Mouse (Mus musculus) hematopoietic stem cell, adult 5-6 weeks (primary cell): ENCODE data around the gene Sult1c2. TPM values are rescaled to one million over a fixed set of nuclear protein-coding genes. Genes with fewer than 3 reads are reported as not detected.
"Not testable (repeated sequence)": the region's sequence is repeated elsewhere in the genome, so short reads cannot be mapped to it uniquely, and the experiment has no call there.

Source experiments
- ATAC-seq, 2 experiments: fragments of 125-278 bp in 1 of 2; replicated peaks in 1 of 2; 2 replicates each; pipeline ENCODE4 v1.8.0; 2016 to 2017; ENCODE audit warnings: inconsistent platforms in 2 of 2, mild to moderate bottlenecking in 2 of 2, moderate number of reproducible peaks in 2 of 2, low read depth in 1 of 2, moderate TSS enrichment in 1 of 2; ENCODE audit not compliant: low FRiP score in 2 of 2, poor library complexity in 2 of 2, severe bottlenecking in 2 of 2, insufficient read depth in 1 of 2, low TSS enrichment in 1 of 2
- total RNA-seq: library from RNA; stranded (forward); fragments of 172-1452, 232-1000 nt; gene quantifications from 2 replicates; pipeline ENCODE4 v1.2.3, GENCODE M21; 2017

Gene Sult1c2
- not detected in 2 replicates for total RNA-seq

DNA sequence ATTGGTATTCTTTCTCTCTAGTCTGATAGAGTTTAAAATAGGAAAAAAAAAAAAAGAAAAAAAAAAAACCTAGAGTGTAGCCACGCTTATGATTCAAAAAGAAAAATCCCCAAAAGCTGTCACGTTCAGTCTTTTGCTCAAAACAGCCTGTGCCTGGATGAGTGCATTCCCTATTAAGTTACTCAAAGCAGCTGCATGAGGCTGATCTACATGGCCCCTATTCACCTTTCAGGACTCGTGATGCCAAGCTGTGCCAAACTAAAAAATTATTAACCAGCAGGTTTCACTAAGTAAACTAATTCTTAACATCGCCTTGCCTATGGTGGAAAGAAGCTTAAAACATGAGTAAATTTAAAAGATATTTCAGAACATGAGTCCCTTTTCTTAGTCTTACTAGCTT lies at the start of gene Sult1c2:
TSS of gene Sult1c2 (minus strand) at position 134 of the 400 bp plus-strand sequence.
- ATAC-seq = no peak

DNA sequence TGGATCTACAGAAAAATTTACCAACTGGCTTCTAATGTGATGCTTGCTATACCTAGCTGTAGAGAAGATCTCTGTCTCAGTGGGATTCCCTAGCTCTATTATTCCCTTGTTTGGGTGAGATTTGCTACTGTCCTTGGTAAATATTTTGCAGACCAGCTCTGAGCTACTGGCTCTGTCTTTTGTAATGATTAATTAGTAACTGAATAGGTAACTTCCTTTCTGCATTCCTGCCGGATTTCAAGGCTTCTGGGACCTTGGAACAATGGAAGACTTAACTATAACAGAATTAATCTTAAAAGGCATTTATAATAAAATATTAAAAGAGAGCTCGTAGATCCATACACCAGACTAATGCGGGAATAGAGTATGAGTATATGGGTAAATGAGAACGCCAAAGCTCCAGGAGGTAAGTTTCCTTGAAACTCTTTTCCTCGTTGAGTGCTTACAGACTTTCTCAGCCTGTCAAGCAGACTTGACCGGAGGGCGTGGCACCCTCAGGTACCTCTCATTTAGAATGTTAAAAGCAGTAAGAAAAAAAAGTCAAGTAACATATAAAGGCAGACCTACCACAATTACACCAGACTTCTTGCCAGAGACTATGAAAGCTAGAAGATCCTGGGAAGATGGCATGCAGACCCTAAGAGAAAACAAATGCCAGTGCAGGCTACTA lies 33.0 kb upstream of the Sult1c2 start:
- ATAC-seq = not testable (repeated sequence)

DNA sequence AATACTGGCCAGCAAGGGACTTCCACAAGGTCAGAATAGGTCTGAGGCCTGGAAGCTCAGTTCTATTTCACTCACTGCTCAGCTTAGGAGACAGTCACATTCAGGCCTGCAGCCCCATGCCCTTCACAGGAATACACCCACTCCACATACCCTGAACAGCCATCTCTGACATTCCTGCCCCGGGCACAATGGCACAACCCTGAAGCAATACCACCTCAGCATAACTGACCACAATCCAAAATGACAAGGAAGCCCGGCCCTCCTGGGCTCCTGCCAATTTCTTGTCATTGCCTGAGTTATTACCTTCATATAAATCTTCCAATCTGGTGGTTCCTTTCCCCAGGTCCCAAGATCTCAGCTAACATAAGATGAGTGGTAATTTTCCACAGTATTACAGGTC lies 28.3 kb upstream of the Sult1c2 start:
- ATAC-seq = no peak

DNA sequence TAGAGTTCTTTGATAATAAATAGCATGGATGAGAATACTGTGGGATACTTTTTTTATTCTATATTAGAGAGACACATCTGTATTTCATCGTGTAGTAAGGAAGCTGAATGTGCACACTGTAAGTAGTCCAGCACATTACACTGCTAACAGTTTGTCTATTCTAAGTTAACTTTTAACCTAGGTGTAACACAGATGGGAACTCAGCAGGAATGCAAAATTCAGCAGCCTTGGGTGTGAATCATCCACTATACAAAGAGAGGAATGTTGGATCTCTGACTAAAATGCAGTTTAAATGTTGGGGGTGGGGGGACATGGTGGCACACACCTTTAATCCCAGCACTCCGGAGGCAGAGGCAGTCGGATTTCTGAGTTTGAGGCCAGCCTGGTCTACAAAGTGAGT lies 26.1 kb upstream of the Sult1c2 start:
- no peak for ATAC-seq

DNA sequence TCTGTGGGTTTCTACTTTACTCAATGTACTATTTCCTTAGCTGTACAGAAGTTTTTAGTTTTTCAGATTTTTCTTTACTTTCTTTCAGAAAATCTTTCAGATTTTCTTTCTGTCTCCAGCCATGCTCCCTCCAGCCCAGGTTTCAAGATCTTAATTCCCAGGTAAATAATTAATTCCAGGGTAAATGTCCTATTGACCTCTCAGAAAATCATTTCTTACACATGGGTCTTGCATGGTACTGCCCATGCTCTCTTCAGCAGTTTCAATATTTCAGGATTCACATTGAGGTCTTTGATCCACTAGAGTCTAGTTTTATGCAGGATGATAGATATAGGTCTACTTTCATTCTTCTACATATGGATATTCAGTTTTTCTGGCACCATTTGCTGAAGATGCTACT lies 23.8 kb upstream of the Sult1c2 start:
- no peak for ATAC-seq

DNA sequence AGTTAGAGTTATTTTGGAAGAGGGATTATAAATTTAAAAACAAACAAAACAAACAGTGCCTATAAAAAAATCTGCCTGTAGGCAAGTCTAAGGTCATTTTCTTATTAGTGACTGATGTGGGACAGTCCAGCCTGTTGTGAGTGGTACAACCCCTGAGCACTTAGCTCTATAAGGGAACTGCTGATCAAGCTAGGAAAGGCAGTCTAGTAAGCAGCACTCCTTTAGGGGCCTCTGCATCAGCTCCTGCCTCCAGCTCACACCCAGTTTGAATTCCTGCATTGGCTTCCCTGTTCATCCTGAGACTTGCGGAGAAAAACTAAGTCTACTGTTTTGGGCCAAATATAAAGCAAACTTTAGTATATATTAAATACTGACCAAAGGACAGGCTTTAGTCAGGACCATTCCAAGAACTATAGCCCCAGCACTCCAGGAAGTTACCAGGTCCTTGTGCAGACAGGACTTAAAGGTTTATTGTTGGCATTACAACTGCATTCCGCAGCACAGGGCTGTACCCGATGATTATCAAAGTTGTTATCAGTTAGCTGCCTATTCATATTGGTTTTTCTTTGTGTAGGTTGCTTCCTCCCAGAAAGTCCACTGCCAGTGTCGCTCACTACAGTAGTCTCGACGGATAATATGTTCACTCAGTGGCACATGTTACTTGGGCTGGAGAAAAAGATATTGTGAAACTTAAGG lies 19.3 kb upstream of the Sult1c2 start:
- no peak for ATAC-seq

DNA sequence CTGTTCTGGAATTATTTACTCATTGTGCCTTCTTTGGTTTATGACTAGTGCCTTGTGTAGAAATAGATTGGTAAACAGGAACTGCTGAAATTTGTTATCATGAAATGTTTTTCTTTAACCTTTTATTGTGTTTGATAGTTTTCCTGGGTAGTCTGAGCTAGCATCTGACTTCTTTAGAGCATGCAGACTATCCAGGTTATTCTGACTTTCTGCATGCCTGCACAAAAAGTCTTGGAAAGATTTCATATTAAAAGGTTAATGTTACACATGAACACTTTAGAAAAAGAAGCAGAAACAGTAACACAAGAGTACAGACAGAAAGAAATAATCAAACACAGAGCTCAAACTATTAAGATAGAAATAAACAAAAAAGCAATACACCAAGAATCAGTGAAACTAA lies 14.4 kb upstream of the Sult1c2 start:
- ATAC-seq = no peak

DNA sequence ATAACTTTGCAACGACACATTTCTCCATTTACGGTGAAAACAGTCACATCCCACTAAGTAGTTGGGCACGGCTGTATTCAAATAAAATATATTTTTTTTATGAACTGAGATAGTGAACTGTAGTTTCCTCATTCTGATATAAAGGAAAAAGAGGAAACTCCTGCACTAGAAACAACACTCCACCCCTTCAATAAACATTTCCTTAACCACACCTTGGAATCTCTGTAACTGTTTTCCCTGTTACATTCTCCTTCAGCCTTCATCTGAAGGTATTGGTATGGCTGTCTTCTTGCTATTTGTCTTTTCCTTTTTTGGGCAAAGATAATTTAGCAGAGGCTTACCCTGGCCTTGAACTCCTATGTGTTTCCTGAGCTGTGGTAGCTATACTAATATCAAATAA lies 8.9 kb upstream of the Sult1c2 start:
- no peak for ATAC-seq

DNA sequence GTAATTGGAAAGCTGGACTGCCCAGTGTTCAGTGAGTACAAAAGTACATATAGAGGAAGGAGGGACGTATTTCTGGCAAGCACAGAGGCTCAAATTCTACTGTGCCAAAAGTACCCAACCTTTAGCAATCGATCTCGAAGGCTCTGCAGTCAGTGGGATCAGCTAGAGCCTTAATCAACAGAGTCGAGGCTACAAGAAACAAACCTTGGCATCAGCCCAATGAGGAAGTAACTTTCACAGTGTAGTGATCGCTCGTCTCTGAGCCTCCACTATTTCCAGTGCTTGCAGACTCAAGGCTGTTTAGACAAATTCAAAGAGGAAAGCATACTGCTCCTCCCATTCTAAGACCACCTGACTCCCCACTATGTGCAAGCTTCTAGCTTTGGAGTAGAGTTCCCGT lies 343 bp downstream of the Sult1c2 start:
- ATAC-seq = 0 out of 4 replicates have a peak, but pooled peaks of 1 of the 2 experiments have one; percentile 12

DNA sequence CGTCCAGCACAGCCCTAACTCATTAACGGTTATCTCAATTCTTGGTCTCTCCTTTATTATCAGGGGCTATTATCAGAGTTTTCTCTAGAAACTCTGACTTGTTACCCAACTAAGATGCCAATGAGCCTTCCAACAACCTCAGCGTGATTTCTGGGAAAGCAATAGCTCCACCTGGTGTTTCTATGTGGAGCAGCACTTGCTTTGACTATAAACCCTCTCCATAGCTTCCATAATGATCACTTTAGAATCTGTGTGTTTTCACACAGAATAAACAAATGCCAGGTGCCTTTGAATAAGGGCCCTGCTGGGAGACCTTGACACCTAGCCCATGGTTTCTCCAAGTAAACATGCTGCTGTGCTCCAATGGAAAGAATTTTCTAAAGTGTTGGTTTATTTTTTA lies 12.8 kb downstream of the Sult1c2 start:
- peak; percentile 48 to 76; a peak in 3 of 4 replicates for ATAC-seq

DNA sequence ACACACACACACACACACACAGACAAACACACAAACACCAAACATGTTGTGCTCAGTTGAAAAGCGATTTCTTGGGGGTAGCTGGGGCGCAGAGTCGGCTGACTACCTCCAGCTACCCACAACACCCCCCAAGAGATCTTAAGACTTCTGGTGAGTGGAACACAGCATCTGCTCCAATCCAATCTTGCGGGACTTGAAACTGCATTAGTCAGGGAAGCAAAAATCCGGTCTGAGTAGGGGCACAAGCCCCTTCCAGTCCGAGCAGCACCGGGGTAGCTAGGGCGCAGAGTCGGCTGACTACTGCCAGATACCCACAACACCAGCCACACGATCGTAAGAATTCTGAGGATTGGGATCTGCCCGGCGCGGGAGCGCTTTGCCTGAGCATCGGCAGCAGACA lies 42.2 kb downstream of the Sult1c2 start:
- ATAC-seq = not testable (repeated sequence)

DNA sequence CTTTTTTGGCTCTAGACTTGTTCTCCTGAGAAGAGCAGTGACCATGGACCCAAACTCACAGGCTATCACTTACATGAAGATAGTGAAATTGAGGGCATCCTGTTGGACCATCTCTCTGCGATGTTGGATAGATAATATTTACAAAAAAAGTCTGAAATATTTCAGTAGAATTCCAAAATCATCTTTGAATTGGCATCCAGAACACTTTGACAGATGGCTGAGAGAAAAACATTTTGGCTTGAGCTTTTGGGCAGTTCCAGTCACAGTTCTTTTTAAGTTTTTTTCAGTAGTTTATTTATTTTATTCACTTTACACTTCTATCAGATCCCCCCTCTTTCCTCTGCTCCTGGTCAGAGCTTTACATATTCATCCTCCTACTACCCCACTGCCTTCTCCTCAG lies 62.8 kb downstream of the Sult1c2 start:
- no peak for ATAC-seq

Other genes starting within 250 kb of the Sult1c2 start
- gene Sgo1, start 157.0 kb downstream of the Sult1c2 start, total RNA-seq = 27.9 and 103 TPM in 2 replicates
- not detected in 2 replicates for gene Sult1c1, start 144.3 kb upstream of the Sult1c2 start, total RNA-seq